Mouse (Mus musculus): ENCODE measurements around the gene Ddx42.
"Not testable (repeated sequence)": the region's sequence is repeated elsewhere in the genome, so short reads cannot be mapped to it uniquely, and the experiment has no call there.

The Ddx42 gene

GRCm38 (mm10) chr11:106216730-106217490 is at the start of gene Ddx42:
Gene Ddx42 (plus strand): TSS chr11:106216926.
- DNase-seq = peak; percentile 96

GRCm38 (mm10) chr11:106167435-106167834 is 49.3 kb upstream of the Ddx42 start:
- DNase-seq = no peak

- no peak for DNase-seq
Observed at GRCm38 (mm10) chr11:106170807-106171206, 45.9 kb upstream of the Ddx42 start.

DNA sequence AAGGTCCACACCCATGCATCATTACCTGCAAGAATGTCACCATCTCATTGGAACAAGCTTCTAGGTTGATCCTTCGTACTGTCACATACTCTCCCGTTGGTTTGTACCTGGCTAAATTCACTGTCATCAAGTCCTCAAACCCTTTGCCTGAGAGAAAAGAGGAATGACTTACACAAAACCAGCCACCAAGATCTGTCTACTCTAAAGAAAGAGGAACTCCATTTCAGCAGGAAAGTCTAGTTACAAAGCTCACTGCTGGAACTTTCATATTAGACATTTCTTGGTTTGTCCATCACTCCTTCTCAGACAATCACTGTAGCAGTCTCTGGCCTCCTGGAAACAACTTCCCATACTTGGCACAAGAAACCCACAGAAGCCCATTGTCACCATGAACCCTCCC is 43.5 kb upstream of the Ddx42 start:
- DNase-seq = no peak

- DNase-seq = peak; percentile 57
Observed at GRCm38 (mm10) chr11:106174372-106174771, 42.4 kb upstream of the Ddx42 start.

DNA sequence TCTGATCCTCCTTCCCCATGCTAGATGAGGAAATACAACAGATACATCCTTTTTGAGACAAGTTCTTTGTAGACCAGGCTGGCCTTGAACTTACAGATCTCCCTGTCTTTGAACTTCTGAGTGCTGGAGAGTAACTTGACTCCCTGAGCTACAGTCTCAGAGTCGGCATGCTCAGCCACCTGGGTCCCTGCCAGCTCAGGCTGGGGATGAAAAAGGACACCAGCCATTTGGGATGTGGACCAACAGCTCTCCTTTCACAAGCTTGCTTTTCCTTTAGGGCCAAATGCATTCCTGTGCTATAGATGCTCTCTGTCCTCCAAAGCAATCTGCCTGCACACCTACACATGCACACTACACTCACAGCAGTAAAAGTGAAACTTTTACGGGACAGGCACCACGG is 41.6 kb upstream of the Ddx42 start:
- no peak for DNase-seq

GRCm38 (mm10) chr11:106176372-106176771 is 40.4 kb upstream of the Ddx42 start:
- no peak for DNase-seq

DNA sequence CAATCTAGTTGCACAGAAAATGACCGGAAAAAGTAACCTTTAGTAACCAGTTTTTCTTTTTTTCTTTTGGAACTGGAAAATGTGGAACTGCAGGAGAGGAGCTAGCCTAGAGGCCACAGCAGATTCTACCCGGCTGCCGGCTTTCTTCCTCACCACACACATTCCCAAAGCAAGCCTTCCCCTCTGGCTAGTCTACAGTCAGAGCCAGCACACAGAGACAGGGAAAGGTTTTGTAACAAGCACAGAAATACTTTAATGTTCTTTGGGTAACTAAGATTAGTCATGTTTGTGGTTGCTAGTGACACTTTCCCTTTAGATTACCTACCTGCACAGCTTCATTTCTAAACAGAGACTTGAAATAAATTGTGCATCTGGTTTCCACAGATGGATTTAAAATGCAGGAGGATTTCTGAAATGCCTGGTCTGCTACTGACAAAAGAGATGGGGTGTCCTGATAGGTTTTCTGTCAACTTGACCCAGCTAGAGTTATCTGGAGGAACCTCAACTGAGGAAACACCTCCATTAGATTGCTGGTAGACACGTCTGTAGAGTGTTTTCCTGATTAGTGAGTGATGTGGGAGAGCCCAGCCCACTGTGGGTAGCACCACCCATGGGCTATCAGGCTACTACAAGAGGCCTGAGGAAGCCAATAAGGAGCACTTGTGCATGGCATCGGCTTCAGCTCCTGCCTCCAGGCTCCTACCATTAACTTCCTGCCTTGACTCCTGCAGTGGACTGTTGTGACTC is 38.5 kb upstream of the Ddx42 start:
- DNase-seq = no peak

GRCm38 (mm10) chr11:106179711-106180448 is 36.8 kb upstream of the Ddx42 start:
- DNase-seq = no peak

- DNase-seq = no peak
Observed at GRCm38 (mm10) chr11:106180449-106180801, 36.3 kb upstream of the Ddx42 start.

DNA sequence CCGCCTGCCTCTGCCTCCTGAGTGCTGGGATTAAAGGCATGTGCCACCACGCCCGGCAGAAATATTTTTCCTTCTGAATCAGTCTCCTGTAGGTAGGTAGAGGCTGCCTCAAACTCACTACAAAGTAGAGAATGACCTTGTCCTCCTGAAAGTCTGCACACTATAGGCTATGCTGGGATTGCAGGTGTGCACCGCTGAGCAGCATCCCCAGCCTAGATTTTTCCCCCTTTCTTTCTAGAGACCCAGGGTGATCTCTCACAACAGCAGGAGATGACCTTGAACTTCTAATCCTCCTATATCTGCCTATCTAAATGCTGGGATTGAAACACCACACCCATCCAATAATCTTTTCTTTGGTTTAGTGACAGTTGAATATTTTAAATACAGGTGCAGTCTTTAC is 29.4 kb upstream of the Ddx42 start:
- DNase-seq = no peak

DNA sequence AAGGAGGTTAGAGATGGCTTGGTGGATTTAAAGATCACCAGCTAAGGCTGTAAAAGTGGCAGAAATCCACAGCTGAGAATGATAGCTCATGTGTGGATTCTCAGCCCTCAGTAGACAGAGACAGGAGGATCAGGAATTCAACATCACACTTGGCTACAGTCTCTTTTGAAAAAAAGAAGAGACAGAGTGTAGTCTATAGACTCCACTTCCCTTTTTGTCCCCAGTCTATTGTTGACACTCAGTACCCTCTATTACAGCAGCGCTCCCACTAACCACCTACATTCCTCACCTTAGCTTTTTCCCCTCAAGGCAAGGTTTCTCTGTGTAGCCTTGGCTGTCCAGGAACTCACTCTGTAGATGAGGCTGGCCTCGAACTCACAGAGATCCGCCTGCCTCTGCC is 25.0 kb upstream of the Ddx42 start:
- DNase-seq = no peak

DNA sequence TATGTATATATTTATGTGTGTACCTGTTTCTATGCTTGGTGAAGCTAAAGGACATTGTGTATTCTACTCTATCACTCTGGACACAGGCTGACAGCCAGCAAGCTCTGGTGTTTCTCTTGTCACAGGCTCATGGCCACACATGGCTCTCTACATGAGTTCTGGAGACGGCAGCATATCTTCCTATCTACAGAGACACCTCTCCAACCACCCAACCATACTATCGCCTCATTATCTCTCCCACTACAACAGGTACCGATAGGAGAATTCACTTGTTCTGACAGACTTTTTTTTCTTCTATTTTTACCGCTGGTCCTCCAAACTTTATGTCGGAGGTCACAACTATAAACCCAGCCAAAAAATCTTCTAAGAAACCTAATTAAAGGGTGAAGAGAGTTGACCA is 24.5 kb upstream of the Ddx42 start:
- no peak for DNase-seq

DNA sequence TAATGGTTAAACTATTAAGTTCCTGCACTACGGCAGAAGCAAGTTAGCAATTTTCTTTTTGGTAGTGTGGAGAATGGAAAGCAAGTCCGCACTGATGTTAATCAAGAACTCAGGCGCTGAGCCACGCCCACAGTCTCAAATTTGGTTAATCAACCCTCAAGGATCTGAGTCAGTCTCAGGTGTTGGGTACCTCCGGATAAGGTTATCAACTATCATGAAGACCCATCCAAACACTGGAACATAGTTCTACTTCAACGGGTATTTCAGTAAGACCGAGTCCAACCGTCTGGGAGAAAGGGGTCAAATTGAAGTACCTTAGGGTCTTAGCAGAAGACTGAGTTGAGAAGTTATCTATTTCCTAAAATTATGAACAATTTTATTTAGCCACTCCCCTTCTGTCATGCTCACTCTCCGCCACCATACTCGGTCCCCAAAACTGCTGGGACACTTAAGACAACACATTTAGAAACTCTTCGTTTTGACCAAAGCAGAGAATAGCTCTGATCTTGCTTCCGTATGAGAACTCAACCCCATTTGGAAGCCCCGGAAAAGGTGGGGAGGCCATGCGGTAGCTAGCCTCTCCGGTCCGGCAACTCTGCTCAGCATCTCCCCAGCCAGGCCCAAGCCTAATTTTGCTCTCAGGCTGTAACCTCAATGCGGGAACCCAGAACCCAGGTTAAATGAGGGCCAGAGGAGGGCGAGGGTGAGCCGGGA is 23.9 kb upstream of the Ddx42 start:
- DNase-seq = peak; percentile 30

DNA sequence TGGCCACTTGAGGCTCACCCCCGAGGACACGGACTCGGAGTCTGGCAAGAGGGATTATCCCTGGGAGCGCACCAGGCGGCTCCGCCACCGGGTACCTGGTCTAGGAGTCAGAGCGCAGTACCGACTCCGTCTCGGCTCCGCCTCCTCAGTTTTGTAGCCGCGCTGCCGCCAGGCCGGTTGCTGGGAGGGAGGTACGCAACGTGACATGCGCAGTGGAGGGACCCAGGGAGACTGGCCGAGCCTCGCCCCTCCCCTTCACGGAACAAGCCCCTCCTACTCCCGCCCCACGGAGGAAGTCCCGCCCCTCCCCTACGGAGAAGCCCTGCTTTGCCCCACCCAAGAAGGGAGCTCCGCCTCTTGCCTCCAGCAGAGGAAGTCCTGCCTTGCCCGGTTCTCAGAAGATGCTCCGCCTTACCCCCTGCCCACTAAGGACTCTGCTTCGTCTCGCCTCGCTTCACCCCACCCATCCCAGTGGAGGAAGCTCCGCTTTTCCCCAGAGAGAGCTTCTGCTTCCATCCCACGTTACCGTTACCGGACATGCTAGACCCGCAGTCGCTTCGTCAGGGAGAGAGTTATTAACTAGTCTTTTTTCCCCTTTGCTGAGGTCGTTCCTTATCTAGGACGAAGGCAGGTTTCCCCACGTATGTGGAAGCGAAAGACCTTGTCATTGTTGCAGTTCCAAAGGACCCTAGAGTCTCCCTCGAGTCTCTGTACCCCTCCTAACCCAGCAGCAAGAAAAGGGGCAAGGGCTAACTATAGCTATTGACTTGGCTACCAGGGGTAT is 23.2 kb upstream of the Ddx42 start:
- peak; percentile 98 for DNase-seq

DNA sequence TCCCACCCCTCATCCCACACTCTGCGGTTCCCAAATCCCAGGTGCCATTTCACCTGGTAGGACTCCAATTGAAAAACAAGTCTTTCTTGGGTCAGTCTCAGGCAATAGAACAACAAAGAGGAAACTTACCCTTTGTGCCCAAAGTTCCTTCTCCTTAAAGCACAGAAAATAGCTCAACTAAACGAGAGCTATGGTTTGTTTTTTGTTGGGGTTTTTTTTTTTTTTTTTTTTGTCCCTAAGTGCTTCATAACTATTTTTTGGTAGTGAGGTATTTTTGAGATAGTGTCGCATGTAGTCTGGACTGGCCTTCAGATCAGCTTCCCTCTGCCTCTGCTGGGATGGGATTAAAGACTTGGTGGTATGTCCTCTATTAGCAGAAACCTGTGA is 22.6 kb upstream of the Ddx42 start:
- DNase-seq = no peak

- DNase-seq = no peak
Observed at GRCm38 (mm10) chr11:106194891-106195290, 21.8 kb upstream of the Ddx42 start.

GRCm38 (mm10) chr11:106195341-106195740 is 21.4 kb upstream of the Ddx42 start:
- DNase-seq = no peak

DNA sequence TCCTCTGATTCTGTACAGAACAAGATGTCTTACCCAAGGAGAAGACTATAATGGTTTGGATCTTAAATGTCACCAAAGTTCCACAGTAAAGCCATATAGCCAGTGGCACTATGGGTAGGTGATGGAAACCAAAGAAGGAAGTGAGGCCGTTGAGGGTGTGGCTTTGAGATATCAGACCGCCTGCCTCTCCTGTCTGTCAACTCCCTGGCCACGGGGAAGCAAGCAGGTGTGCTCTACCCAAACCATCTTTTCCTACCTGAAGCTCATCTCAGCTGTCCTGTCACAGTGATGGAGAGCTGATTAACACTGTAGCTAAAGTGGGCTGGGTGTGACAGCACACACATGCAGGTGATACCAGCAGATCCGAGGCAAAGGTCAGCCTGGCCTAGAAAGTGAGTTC is 18.4 kb upstream of the Ddx42 start:
- no peak for DNase-seq

- not testable (repeated sequence) for DNase-seq
Observed at GRCm38 (mm10) chr11:106199997-106200396, 16.7 kb upstream of the Ddx42 start.

DNA sequence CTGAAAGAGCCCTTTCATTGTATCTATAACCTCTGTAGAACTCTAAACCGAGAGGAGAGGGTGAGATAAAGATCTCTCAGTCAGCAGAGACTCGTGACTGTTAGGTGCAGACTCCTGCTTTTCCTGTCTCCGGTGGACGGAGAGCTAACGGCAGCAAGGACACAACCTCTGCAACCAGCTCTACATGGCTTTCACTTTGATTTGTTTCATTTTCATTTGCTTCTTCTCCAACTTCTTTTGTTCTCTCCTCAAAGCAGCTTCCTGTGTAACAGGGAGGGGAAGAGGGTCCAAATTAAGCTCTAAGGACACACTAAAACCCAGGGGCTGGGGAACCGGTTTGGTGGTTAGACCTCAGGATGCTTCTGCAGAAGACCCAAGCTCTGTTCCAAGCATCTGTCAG is 16.0 kb upstream of the Ddx42 start:
- DNase-seq = no peak

Data from kidney, postnatal 10 days (tissue).